Mouse (Mus musculus) neural tube, embryonic 14.5 days (tissue): ENCODE results near the gene Cldn10. TPM values are rescaled to one million over a fixed set of nuclear protein-coding genes. Genes with fewer than 3 reads are reported as not detected.

ENCODE experiments used
- ATAC-seq: fragments of 200-750 bp; cut with Nextera tagmentation; 2 replicates; pipeline ENCODE4 v1.8.0; 2017; ENCODE audit warnings: low read depth, mild to moderate bottlenecking, moderate TSS enrichment, moderate library complexity
- H3K27ac ChIP-seq: fragments of 300-500 bp; sonication (generic); 2 replicates; pipeline ENCODE4 v1.5.1; 2014; ENCODE audit warnings: low read depth, mild to moderate bottlenecking, control low read depth, low read length, moderate library complexity, mixed read lengths
- H3K27me3 ChIP-seq: fragments of 300-500 bp; sonication (generic); 2 replicates; pipeline ENCODE4 v1.6.1; 2014; ENCODE audit warnings: low read length; ENCODE audit not compliant: control insufficient read depth, insufficient read depth
- H3K36me3 ChIP-seq: fragments of 300-500 bp; sonication (generic); 2 replicates; pipeline ENCODE4 v1.6.1; 2014; ENCODE audit warnings: low read length, mixed read lengths; ENCODE audit not compliant: control insufficient read depth, insufficient read depth
- H3K4me1 ChIP-seq: fragments of 300-500 bp; sonication (generic); 2 replicates; pipeline ENCODE4 v1.6.1; 2014; ENCODE audit warnings: low read length; ENCODE audit not compliant: control insufficient read depth, insufficient read depth
- H3K4me2 ChIP-seq: fragments of 300-500 bp; sonication (generic); 2 replicates; pipeline ENCODE4 v1.6.1; 2014; ENCODE audit warnings: mild to moderate bottlenecking, low read depth, low read length, control low read depth
- H3K4me3 ChIP-seq: fragments of 300-500 bp; sonication (generic); 2 replicates; pipeline ENCODE4 v1.5.1; 2014; ENCODE audit warnings: low read depth, low read length, control low read depth, mixed read lengths
- H3K9ac ChIP-seq: fragments of 300-500 bp; sonication (generic); replicated peaks from 2 replicates; pipeline ENCODE4 v1.6.1; 2014; ENCODE audit warnings: low read depth, mild to moderate bottlenecking, control low read depth, low read length, mixed read lengths
- H3K9me3 ChIP-seq: fragments of 300-500 bp; sonication (generic); 2 replicates; pipeline ENCODE4 v1.6.1; 2016; ENCODE audit warnings: low read length; ENCODE audit not compliant: control insufficient read depth
- whole genome bisulfite sequencing: fragments of 180-500 bp; shearing (Covaris S2); extraction: QIAGEN DNeasy Blood & Tissue Kit; methylation state at CpG from one replicate; pipeline ENCODE4 v1.1.7; 2014; 5-methylcytosine and 5-hydroxymethylcytosine counted together
- polyA plus RNA-seq: library from polyadenylated mRNA; unstranded; fragments of >200 nt; fragmentation: Nextera tagmentation; extraction: Ambion mirVana; gene quantifications from 2 replicates; pipeline ENCODE4 v1.2.1, GENCODE M21; 2014

The Cldn10 gene
- polyA plus RNA-seq, 1 experiment from 2014 or later = 1.7 TPM

GRCm38 (mm10) chr14:118794196-118794595 lies 6.5 kb downstream of the Cldn10 start:
- no peaks in the 10 kb centered on the region for H3K4me1 ChIP-seq
- 74% methylated on average over 1 of the region's 1 CpGs for WGBS
- no peak overlapping the region for H3K27ac ChIP-seq
- no peaks in the 10 kb centered on the region for H3K9me3 ChIP-seq
- H3K4me2 ChIP-seq = no peak overlapping the region
- ATAC-seq = no peak
- no peaks in the 10 kb centered on the region for H3K36me3 ChIP-seq
- H3K9ac ChIP-seq = no peak overlapping the region
- H3K4me3 ChIP-seq = no peak overlapping the region
- H3K27me3 ChIP-seq = no peaks in the 10 kb centered on the region

DNA sequence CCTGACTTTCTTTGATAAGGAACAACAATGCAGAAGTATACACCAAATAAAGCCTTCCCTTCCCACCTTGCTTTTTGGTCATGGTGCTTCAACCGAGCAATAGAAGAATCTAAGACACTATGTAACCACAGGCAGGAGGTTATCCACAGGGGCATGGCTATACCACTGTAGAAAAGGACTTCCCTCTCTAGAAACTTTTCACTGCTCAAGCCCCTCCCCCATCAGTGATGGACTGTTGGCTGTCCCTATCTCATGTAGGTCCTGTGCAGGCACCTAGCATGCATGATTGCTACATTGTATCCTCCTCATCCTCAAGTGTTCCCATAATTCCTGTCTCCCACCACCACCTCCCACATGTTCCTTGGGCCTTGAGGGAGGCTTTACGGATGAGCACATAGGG lies 7.2 kb downstream of the Cldn10 start:
- no peak overlapping the region for H3K4me2 ChIP-seq
- no peak for ATAC-seq
- no peak overlapping the region for H3K9ac ChIP-seq
- 96% methylated on average over 2 of the region's 2 CpGs for whole genome bisulfite sequencing
- H3K4me1 ChIP-seq = no peaks in the 10 kb centered on the region
- no peak overlapping the region for H3K4me3 ChIP-seq
- H3K9me3 ChIP-seq = no peaks in the 10 kb centered on the region
- H3K27me3 ChIP-seq = no peaks in the 10 kb centered on the region
- no peak overlapping the region for H3K27ac ChIP-seq
- no peaks in the 10 kb centered on the region for H3K36me3 ChIP-seq

DNA sequence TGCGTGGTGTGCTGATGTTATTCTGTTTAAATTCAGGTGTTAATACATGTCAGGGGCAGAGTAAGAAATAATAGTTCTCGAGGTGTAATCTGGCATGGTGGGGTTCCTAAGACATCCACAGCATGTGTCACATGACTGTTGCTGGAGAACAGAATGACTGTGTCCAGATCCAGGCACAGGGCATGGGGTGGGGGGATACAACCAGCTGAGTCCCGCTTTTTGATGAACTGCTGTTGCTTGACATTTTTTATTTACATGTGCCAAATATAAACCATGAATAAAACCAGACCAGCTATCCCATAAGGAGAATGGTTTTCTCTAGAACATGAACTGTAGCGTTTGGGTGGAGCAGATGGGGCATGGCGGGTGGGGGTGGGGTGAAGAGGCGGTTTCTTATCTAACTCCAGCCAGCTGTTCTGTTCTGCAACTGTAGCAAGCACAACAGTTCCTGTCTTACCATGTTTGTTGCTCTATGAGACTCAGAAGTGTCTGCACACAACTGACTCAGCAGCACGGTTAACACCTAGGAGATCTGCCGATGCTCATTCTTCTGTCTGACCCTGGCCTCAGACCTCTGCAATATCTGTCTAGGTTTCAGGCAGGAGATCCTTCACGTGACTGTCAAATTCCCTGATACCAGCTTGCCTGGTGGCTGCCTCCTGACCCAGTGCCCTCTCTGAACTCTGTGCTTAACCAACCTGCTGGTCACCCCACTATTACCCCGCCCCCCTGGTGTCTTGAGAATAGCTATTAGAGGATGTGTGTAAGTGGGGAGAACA lies 8.4 kb downstream of the Cldn10 start:
- no peak overlapping the region for H3K4me2 ChIP-seq
- no peaks in the 10 kb centered on the region for H3K9me3 ChIP-seq
- no peaks in the 10 kb centered on the region for H3K4me1 ChIP-seq
- no peaks in the 10 kb centered on the region for H3K27me3 ChIP-seq
- no peak overlapping the region for H3K4me3 ChIP-seq
- no peak for ATAC-seq
- no peaks in the 10 kb centered on the region for H3K36me3 ChIP-seq
- 59% methylated on average over 10 of the region's 10 CpGs for WGBS
- H3K27ac ChIP-seq = no peak overlapping the region
- no peak overlapping the region for H3K9ac ChIP-seq

- Histone ChIP-seq H3K9ac (no peak overlapping the region), H3K9me3 (no peaks in the 10 kb centered on the region), H3K27me3 (no peaks in the 10 kb centered on the region), H3K36me3 (no peaks in the 10 kb centered on the region), H3K4me2 (no peak overlapping the region), H3K4me1 (no peaks in the 10 kb centered on the region), H3K4me3 (no peak overlapping the region), H3K27ac (no peak overlapping the region)
- 44% methylated on average over 5 of the region's 5 CpGs for WGBS
- no peak for ATAC-seq
Measured at GRCm38 (mm10) chr14:118796694-118797058, 9.0 kb downstream of the Cldn10 start.

- H3K4me3 ChIP-seq = no peak overlapping the region
- WGBS = 78% methylated on average over 9 of the region's 9 CpGs
Measured at GRCm38 (mm10) chr14:118797270-118797669, 9.6 kb downstream of the Cldn10 start.

GRCm38 (mm10) chr14:118799918-118800317 lies 12.2 kb downstream of the Cldn10 start:
- WGBS = 47% methylated on average over 9 of the region's 9 CpGs
- no peak for ATAC-seq
- Histone ChIP-seq H3K27me3 (no peaks in the 10 kb centered on the region), H3K9me3 (no peaks in the 10 kb centered on the region), H3K4me3 (no peak overlapping the region), H3K27ac (no peak overlapping the region), H3K9ac (no peak overlapping the region), H3K4me2 (no peak overlapping the region), H3K36me3 (no peaks in the 10 kb centered on the region), H3K4me1 (no peaks in the 10 kb centered on the region)

More at GRCm38 (mm10) chr14:118797270-118797669, 9.6 kb downstream of the Cldn10 start:
- Histone ChIP-seq H3K9ac (no peak overlapping the region), H3K4me1 (no peaks in the 10 kb centered on the region), H3K9me3 (no peaks in the 10 kb centered on the region), H3K27me3 (no peaks in the 10 kb centered on the region), H3K4me2 (no peak overlapping the region), H3K36me3 (no peaks in the 10 kb centered on the region), H3K27ac (no peak overlapping the region)
- no peak for ATAC-seq

- no peak overlapping the region for H3K9ac ChIP-seq
- H3K27ac ChIP-seq = no peak overlapping the region
- H3K4me3 ChIP-seq = no peak overlapping the region
- no peaks in the 10 kb centered on the region for H3K36me3 ChIP-seq
- no peaks in the 10 kb centered on the region for H3K4me1 ChIP-seq
- no peaks in the 10 kb centered on the region for H3K27me3 ChIP-seq
- H3K4me2 ChIP-seq = no peak overlapping the region
- WGBS = 49% methylated on average over 7 of the region's 7 CpGs
- ATAC-seq = no peak
- no peaks in the 10 kb centered on the region for H3K9me3 ChIP-seq
Measured at GRCm38 (mm10) chr14:118803936-118804335, 16.2 kb downstream of the Cldn10 start.

DNA sequence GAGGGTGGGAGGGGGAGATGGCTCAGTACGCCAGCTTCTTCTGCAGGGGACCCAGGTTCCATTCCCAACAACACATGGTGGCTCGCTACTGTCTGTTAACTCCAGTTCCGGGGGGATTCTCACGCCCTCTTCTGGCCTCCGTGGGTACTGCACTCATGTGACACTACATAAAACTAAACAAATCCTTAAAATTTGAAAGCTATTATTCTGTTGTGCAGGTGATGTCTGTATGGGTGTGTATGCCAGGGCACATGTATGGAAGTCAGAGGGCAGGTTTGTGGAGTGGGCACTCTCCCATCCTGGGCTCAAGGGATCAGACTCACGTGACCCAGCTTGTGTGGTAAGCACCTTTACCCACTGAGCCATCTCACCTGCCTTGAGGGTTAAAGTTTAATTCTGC lies 16.6 kb downstream of the Cldn10 start:
- 38% methylated on average over 6 of the region's 6 CpGs for WGBS
- no peaks in the 10 kb centered on the region for H3K27me3 ChIP-seq
- H3K9ac ChIP-seq = no peak overlapping the region
- H3K36me3 ChIP-seq = no peaks in the 10 kb centered on the region
- no peak overlapping the region for H3K4me2 ChIP-seq
- no peaks in the 10 kb centered on the region for H3K9me3 ChIP-seq
- no peak overlapping the region for H3K27ac ChIP-seq
- H3K4me3 ChIP-seq = no peak overlapping the region
- no peaks in the 10 kb centered on the region for H3K4me1 ChIP-seq
- ATAC-seq = no peak

DNA sequence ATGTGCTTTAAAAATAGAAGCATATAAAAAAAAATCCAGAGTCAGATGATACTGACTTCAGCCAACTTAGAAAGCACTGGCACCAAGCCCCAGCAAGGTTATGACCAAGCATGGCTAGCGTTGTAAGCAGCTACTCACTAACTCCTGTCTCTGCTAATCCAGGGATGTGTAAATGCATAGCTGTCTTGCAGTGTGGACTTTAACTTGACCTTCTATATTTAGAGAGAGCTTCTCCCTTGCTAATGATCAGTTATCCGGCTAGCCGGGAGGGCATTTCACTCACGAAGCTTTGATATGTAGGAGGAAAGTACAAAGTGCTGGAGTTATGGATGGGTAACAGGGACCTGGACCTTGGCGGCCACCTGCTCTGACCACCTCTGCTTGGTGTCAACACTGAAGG lies 19.9 kb downstream of the Cldn10 start:
- Histone ChIP-seq H3K9me3 (no peaks in the 10 kb centered on the region), H3K4me3 (no peak overlapping the region), H3K36me3 (no peaks in the 10 kb centered on the region), H3K27me3 (no peaks in the 10 kb centered on the region), H3K27ac (no peak overlapping the region), H3K9ac (no peak overlapping the region), H3K4me1 (no peaks in the 10 kb centered on the region), H3K4me2 (no peak overlapping the region)
- WGBS = 93% methylated on average over 5 of the region's 5 CpGs
- no peak for ATAC-seq
